Mouse (Mus musculus): ENCODE results near the gene Ahnak. TPM values are rescaled to one million over a fixed set of nuclear protein-coding genes. Genes with fewer than 3 reads are reported as not detected.

The Ahnak gene
- 137 TPM for polyA plus RNA-seq (2017; shearing (Covaris generic))

GRCm38 (mm10) chr19:8989066-8989566 is at the start of gene Ahnak:
Ahnak (plus strand) TSS chr19:8989284.

GRCm38 (mm10) chr19:8941515-8942217 is 47.4 kb upstream of the Ahnak start, which contains the start of gene Mta2:
Mta2 (plus strand) TSS chr19:8941875.

DNA sequence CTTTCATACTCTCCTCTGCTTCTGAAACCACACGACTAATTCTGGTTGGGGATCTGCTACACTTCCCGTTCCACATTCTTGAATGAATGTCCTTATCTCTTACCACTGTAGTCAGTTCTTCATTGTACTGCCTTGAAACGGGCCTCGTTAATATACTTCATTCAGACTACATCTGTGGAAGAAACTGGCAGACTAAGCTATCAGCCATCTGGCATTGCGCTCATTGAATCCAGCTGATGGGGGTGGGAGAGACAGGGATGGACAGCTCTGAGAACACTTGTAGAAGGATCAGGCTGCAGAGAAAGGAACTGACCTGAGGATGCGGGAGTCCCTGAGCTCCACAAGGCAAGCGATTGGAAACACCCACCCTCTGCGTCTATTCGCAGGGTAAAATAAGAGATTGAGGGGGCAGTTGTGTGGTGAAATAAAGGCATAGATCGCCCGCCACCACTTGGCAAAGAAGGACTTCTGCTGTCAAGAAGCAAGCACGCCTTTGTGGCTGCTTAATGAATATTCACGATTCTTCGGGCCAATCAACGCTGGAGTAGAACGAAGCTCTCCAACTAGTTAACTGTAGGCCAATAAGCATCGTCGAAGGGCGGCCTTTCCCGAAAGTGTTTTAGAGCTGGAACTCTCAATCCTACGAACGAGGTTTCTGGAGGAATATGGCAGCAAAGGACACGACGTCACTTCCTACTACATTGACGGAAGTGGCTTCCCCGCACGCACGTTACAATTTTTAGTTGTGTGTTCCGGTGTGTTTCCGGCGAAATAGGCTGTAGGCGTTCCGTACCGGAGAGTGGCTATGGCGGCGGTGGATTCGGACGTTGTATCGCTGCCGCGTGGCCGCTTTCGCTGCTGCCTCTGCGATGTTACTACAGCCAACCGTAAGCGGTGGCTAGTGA is 35.7 kb upstream of the Ahnak start, which contains the start of gene Tut1:
Gene Tut1, plus strand, starts transcription at position 713 of the 905 bp plus-strand sequence.

GRCm38 (mm10) chr19:8966590-8967372 is 22.3 kb upstream of the Ahnak start, which contains the start of gene Eef1g:
Eef1g (plus strand) TSS chr19:8967041.

DNA sequence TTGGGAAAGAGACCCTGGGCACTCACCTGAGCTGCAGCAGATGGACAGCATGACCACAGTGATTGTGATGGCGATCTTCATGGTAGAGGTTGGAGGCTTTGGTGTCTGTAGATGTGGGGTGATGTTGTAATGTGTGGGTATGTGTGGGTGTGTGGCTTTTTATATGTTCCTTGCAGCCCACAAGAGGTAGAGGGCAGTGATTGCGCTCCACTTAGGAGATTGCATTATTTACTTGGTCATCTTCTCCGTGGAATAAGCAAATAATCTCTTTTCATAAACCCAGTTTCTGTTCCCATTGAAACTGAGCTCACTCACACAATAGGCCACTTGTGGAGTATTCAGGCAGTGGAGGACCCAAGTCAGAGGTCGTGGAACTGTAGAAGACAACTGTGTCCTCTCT is 98.7 kb downstream of the Ahnak start, which contains the start of gene Scgb1a1:
Gene Scgb1a1, minus strand, starts transcription at position 138 of the 400 bp plus-strand sequence.

Other genes with a start within 250 kb of the Ahnak start
- gene 1700092M07Rik, start 248.6 kb upstream of the Ahnak start, polyA plus RNA-seq (2017; shearing (Covaris generic)), result 1.1 TPM
- 189 TPM for gene Stx5a, start 247.9 kb upstream of the Ahnak start, polyA plus RNA-seq (2017; shearing (Covaris generic))
- gene Nxf1, start 232.2 kb upstream of the Ahnak start, polyA plus RNA-seq (2017; shearing (Covaris generic)), result 324 TPM
- 107 TPM for gene Tmem223, start 218.3 kb upstream of the Ahnak start, polyA plus RNA-seq (2017; shearing (Covaris generic))
- gene Tmem179b, start 214.8 kb upstream of the Ahnak start, polyA plus RNA-seq (2017; shearing (Covaris generic)), result 167 TPM
- 6.1 TPM for gene Taf6l, start 202.9 kb upstream of the Ahnak start, polyA plus RNA-seq (2017; shearing (Covaris generic))
- 172 TPM for gene Polr2g, start 190.7 kb upstream of the Ahnak start, polyA plus RNA-seq (2017; shearing (Covaris generic))
- 4.3 TPM for gene Zbtb3, start 186.7 kb upstream of the Ahnak start, polyA plus RNA-seq (2017; shearing (Covaris generic))
- gene Ttc9c, start 170.0 kb upstream of the Ahnak start, polyA plus RNA-seq (2017; shearing (Covaris generic)), result 57.9 TPM
- 5.4 TPM for gene Hnrnpul2, start 169.3 kb upstream of the Ahnak start, polyA plus RNA-seq (2017; shearing (Covaris generic))
- gene AC129217.1, start 159.5 kb upstream of the Ahnak start, polyA plus RNA-seq (2017; shearing (Covaris generic)), result not detected
- gene Bscl2, start 151.8 kb upstream of the Ahnak start, polyA plus RNA-seq (2017; shearing (Covaris generic)), result 112 TPM
- 0.45 TPM for gene Gng3, start 150.1 kb upstream of the Ahnak start, polyA plus RNA-seq (2017; shearing (Covaris generic))
- gene Lrrn4cl, start 138.5 kb upstream of the Ahnak start, polyA plus RNA-seq (2017; shearing (Covaris generic)), result not detected
- 165 TPM for gene Ubxn1, start 117.8 kb upstream of the Ahnak start, polyA plus RNA-seq (2017; shearing (Covaris generic))
- gene Uqcc3, start 108.4 kb upstream of the Ahnak start, polyA plus RNA-seq (2017; shearing (Covaris generic)), result 82.7 TPM
- gene Lbhd1, start 105.6 kb upstream of the Ahnak start, polyA plus RNA-seq (2017; shearing (Covaris generic)), result 75.6 TPM
- not detected for gene Gm49403, start 105.4 kb upstream of the Ahnak start, polyA plus RNA-seq (2017; shearing (Covaris generic))
- 74.5 TPM for gene 1810009A15Rik, start 100.4 kb upstream of the Ahnak start, polyA plus RNA-seq (2017; shearing (Covaris generic))
- gene Gm49416, start 100.4 kb upstream of the Ahnak start, polyA plus RNA-seq (2017; shearing (Covaris generic)), result not detected
- gene Ints5, start 96.3 kb upstream of the Ahnak start, polyA plus RNA-seq (2017; shearing (Covaris generic)), result 55.6 TPM
- 145 TPM for gene Ganab, start 91.2 kb upstream of the Ahnak start, polyA plus RNA-seq (2017; shearing (Covaris generic))
- 37.2 TPM for gene B3gat3, start 68.9 kb upstream of the Ahnak start, polyA plus RNA-seq (2017; shearing (Covaris generic))
- 11.8 TPM for gene Rom1, start 59.9 kb upstream of the Ahnak start, polyA plus RNA-seq (2017; shearing (Covaris generic))
- gene Eml3, start 59.7 kb upstream of the Ahnak start, polyA plus RNA-seq (2017; shearing (Covaris generic)), result 76.0 TPM
- gene Mta2, start 47.4 kb upstream of the Ahnak start, polyA plus RNA-seq (2017; shearing (Covaris generic)), result 248 TPM
- gene Tut1, start 35.4 kb upstream of the Ahnak start, polyA plus RNA-seq (2017; shearing (Covaris generic)), result 55.5 TPM
- 297 TPM for gene Eef1g, start 22.2 kb upstream of the Ahnak start, polyA plus RNA-seq (2017; shearing (Covaris generic))
- not detected for gene Scgb1a1, start 98.7 kb downstream of the Ahnak start, polyA plus RNA-seq (2017; shearing (Covaris generic))
- 24.1 TPM for gene Asrgl1, start 146.4 kb downstream of the Ahnak start, polyA plus RNA-seq (2017; shearing (Covaris generic))